Mouse (Mus musculus) urinary bladder, postnatal 14 days (tissue): ENCODE data around the gene Olfr495.

Experiments used
- DNase-seq: peaks from one replicate; pipeline ENCODE4 v3.0.0; 2021; ENCODE audit warnings: low spot score

The Olfr495 gene

GRCm38 (mm10) chr7:108392867-108393266, at the start of gene Olfr495:
Gene Olfr495, plus strand, starts transcription at chr7:108393167.
- no peak for DNase-seq

- DNase-seq: no peak
Measured at GRCm38 (mm10) chr7:108346879-108347278, 46.1 kb upstream of the Olfr495 start, which contains the start of gene Olfr493. Gene Olfr493, minus strand, starts transcription at chr7:108346979.

GRCm38 (mm10) chr7:108365035-108365434, 27.9 kb upstream of the Olfr495 start, which contains the start of gene Olfr494:
Gene Olfr494, plus strand, starts transcription at chr7:108365335.
- no peak for DNase-seq

- no peak for DNase-seq
Measured at GRCm38 (mm10) chr7:108420121-108420520, 27.2 kb downstream of the Olfr495 start, which contains the start of gene Olfr497. Gene Olfr497, plus strand, starts transcription at chr7:108420421.
